Mouse (Mus musculus) testis, adult 2 months (tissue): ENCODE results near the gene March9.

ENCODE experiments used
- CTCF ChIP-seq: fragments of 200-500 bp; IDR thresholded peaks from 2 replicates; pipeline ENCODE4 v1.5.1; 2012; ENCODE audit warnings: low read depth, mild to moderate bottlenecking, inconsistent platforms, low read length, moderate library complexity; ENCODE audit not compliant: control insufficient read depth, insufficient read depth, insufficient replicate concordance
- POLR2A ChIP-seq: fragments of 200-500 bp; IDR thresholded peaks from 2 replicates; pipeline ENCODE4 v1.6.1; 2012; ENCODE audit warnings: low read depth, mild to moderate bottlenecking, inconsistent platforms, low read length, moderate library complexity; ENCODE audit not compliant: control insufficient read depth

- TF ChIP-seq CTCF (no peak), POLR2A (no peak)
Observed at GRCm38 (mm10) chr10:127078001-127078676, 18.2 kb upstream of the March9 start.
